9 mouse cellular contexts compared by ENCODE assay signal in the genomic region with DNA sequence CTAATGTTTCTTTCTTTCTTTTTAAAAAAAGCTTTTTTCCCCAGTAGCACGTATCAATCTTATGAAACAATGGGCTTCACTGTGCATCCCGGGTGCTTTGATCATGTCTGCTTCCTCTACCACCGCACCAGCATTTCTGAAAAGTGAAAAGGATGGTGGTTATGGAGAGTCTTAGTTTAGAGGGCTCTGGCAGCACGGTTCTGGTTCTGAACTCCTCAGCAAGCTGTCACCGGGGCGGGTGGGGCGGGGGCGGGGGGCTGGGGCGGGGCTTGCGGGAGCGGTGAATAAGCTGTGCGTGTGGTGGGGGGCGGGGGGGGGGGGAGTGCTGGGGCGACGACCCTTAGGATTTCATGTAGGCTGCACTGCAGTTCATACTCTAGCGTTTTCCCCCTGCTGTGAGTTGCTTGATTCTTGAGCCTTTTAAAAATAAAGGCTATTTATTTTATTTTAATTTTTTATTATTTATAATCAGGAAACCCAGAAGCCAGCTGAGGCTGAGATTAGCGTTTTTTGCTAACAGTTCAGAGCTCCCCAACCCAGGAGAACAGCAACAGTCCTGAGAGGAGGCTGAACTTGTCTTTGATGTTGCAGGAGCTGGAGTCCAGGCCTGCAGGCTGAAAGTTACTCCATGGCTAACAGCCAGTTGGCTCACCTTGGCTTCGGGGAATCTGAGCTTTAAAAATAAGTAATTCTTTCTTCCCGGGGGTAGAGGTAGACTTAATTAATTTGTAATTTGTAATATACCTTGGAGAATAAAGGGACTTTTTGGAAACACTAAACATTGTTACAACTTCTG. TPM values are rescaled to one million over a fixed set of nuclear protein-coding genes. Genes with fewer than 3 reads are reported as not detected.
DNase-seq lines count a peak whose midpoint lies in the region; ATAC-seq and TF ChIP-seq lines count a peak whose summit lies in the region.
"Had no signal": no experiment of that assay in that cellular context is flagged by ENCODE, and none has a peak within 500 bp of the region (broad histone marks: within the 10 kb centered on the region; RNA-seq: fewer than 3 reads in every experiment).

No protein-coding gene starts in this region.

- no peaks in the 10 kb centered on the region for H3K36me3 ChIP-seq in forebrain, postnatal 0 days (ENCODE audit: insufficient read depth)
- no peaks in the 10 kb centered on the region for H3K36me3 ChIP-seq in limb, embryonic 10.5 days

- H3K9me3 ChIP-seq in forebrain, postnatal 0 days (ENCODE audit: low read length): no peaks in the 10 kb centered on the region
- no peaks in the 10 kb centered on the region for H3K9me3 ChIP-seq in limb, embryonic 10.5 days (replicated peaks)

- H3K4me2 ChIP-seq in forebrain, postnatal 0 days (ENCODE audit: low read depth): peak overlapping the region; percentile 35

- peak overlapping the region; percentile 23; the same call in 1 of the 2 replicates for H3K4me3 ChIP-seq in forebrain, postnatal 0 days (ENCODE audit: low read depth, low read length)
- H3K4me3 ChIP-seq in limb, embryonic 10.5 days: no peak overlapping the region

- peak; percentile 62; the same call in 1 of the 2 replicates for ATAC-seq in forebrain, postnatal 0 days

- H3K4me1 ChIP-seq in forebrain, postnatal 0 days (ENCODE audit: insufficient read depth): no peaks in the 10 kb centered on the region
- H3K4me1 ChIP-seq in limb, embryonic 10.5 days: peaks cover 18% of the 10 kb centered on the region

- H3K9ac ChIP-seq in forebrain, postnatal 0 days: peak overlapping the region; percentile 45

- DNase-seq in adrenal gland, adult (ENCODE audit: inconsistent age in 2 of 2, low spot score in 1 of 2): peak; percentile 64 to 89
- DNase-seq in adrenal gland, postnatal 4 days (ENCODE audit: low spot score in 2 of 2): no peak
- DNase-seq in NIH3T3 (ENCODE audit: low read depth): peak; percentile 50
- DNase-seq in forebrain, postnatal 0 days: no peak
- no peak for DNase-seq in limb, embryonic 10.5 days (ENCODE audit: low spot score)
- no peak for DNase-seq in natural killer cell, adult 2 months (ENCODE audit: low spot score in 2 of 2)
- no peak for DNase-seq in spleen, postnatal 14 days (ENCODE audit: low spot score in 2 of 2)
- no peak for DNase-seq in thymus, postnatal 4 days
- DNase-seq: left cerebral cortex, postnatal 4 days had no signal

- H3K27me3 ChIP-seq in forebrain, postnatal 0 days (ENCODE audit: insufficient read depth, low read length): no peaks in the 10 kb centered on the region
- no peaks in the 10 kb centered on the region for H3K27me3 ChIP-seq in limb, embryonic 10.5 days (ENCODE audit: low read depth, poor library complexity, severe bottlenecking)

- peak overlapping the region; percentile 57 for H3K27ac ChIP-seq in forebrain, postnatal 0 days (ENCODE audit: low read depth, low read length)
- peak overlapping the region; percentile 64 for H3K27ac ChIP-seq in limb, embryonic 10.5 days

- TF ChIP-seq CTCF in forebrain, postnatal 0 days (IDR thresholded peaks at IDR 0.05; ENCODE audit: low read depth): no peak

- 20% methylated on average over 18 of the region's 19 CpGs for WGBS in forebrain, postnatal 0 days
- WGBS in limb, embryonic 10.5 days: 47% methylated on average over 19 of the region's 19 CpGs

RNA-seq across cellular contexts. Expression of a gene that starts 59.2 kb away (rescaled TPM):
- 10 to 100 TPM; 78.2 to 91.7 TPM for total RNA-seq in adrenal gland, postnatal 4 days (2021)
- 42.3 and 51.2 TPM in 2 replicates for total RNA-seq in forebrain, postnatal 0 days (2014; rRNA removed)
- 26.8 and 36.8 TPM in 2 replicates for polyA plus RNA-seq in forebrain, postnatal 0 days (2015; fragmentation: Nextera tagmentation; extraction: Ambion mirVana)
- polyA plus RNA-seq in limb, embryonic 10.5 days (2016; fragmentation: Nextera tagmentation; extraction: Ambion mirVana): 34.6 and 47.5 TPM in 2 replicates

Comparison
In these comparisons a context has a peak if more than half of its experiments do, and no peak if none do; other contexts are left out.
1. DNase-seq: peak in adrenal gland, adult (2 of 2) and NIH3T3 (single experiment); none in adrenal gland, postnatal 4 days (0 of 2), forebrain, postnatal 0 days (single experiment), limb, embryonic 10.5 days (single experiment), natural killer cell, adult 2 months (0 of 2), spleen, postnatal 14 days (0 of 2) and thymus, postnatal 4 days (single experiment).